8 mouse cellular contexts compared by ENCODE assay signal in the genomic region with DNA sequence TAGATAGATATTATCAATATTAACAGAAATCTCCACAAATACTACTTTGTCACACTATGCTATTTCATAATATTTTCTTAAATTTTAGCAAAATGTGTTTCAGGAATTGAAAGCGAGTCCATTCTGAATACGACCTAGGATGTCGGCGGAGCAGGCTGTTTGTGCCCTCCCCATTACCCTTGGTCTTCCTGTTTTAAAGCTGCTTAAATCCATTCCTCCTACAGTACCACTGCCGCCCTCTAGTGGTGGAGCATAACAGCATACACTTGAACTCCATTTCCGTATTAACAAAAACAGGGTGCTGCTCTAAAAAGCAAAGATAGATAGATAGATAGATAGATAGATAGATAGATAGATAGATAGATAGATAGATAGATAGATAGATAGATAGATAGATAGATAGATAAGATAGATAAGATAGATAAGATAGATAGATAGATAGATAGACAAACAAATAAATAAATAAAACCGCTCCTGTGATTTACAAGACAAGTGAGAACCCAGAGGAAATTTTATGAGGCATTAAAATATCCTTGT. TPM values are rescaled to one million over a fixed set of nuclear protein-coding genes. Genes with fewer than 3 reads are reported as not detected.
A peak's percentile ranks its signal among the peaks of the same experiment; 100 is the strongest.
DNase-seq lines count a peak whose midpoint lies in the region; ATAC-seq and TF ChIP-seq lines count a peak whose summit lies in the region.

No protein-coding gene starts in this region.

- ATAC-seq in liver, embryonic 14.5 days (ENCODE audit: insufficient read depth), result no peak

- no peak overlapping the region for H3K9ac ChIP-seq in liver, embryonic 14.5 days (replicated peaks)

- H3K36me3 ChIP-seq in liver, embryonic 14.5 days (replicated peaks; ENCODE audit: control insufficient read depth, insufficient read depth, low read depth), result no peaks in the 10 kb centered on the region

- TF ChIP-seq CTCF in liver, embryonic 14.5 days (IDR thresholded peaks at IDR 0.05; ENCODE audit: low read depth), result peak; percentile 86

- WGBS in liver, embryonic 14.5 days (ENCODE audit: insufficient replicate concordance), result 15% methylated on average over 7 of the region's 7 CpGs

- no peak for TF ChIP-seq EP300 in liver, embryonic 14.5 days (IDR thresholded peaks at IDR 0.05; ENCODE audit: low read depth)

- no peaks in the 10 kb centered on the region for H3K27me3 ChIP-seq in liver, embryonic 14.5 days (ENCODE audit: control insufficient read depth, insufficient read depth, low read length)

- no peak overlapping the region for H3K4me3 ChIP-seq in liver, embryonic 14.5 days (ENCODE audit: insufficient read depth in 1 of 2, low read depth in 2 of 2, low read length in 2 of 2)

- H3K4me2 ChIP-seq in liver, embryonic 14.5 days (ENCODE audit: low read depth), result 0 out of 2 replicates have a peak overlapping the region, but pooled peaks have one; percentile 1

- peaks cover 0 to 3% of the 10 kb centered on the region in 2 experiments; a peak in 2 of 4 replicates for H3K4me1 ChIP-seq in liver, embryonic 14.5 days (replicated peaks; ENCODE audit: control insufficient read depth in 2 of 2, insufficient read depth in 2 of 2, low read length in 1 of 2)

- no peaks in the 10 kb centered on the region for H3K9me3 ChIP-seq in liver, embryonic 14.5 days (ENCODE audit: control insufficient read depth, low read length)

- DNase-seq in 416B (ENCODE audit: low read depth), result peak; percentile 97
- DNase-seq in NIH3T3 (ENCODE audit: low read depth), result peak; percentile 90
- DNase-seq in cerebellum, postnatal 10 days, result peak; percentile 91 to 93
- DNase-seq in gastrocnemius, adult 18-20 months (ENCODE audit: low spot score), result peak; percentile 78
- DNase-seq in kidney, postnatal 10 days, result peak; percentile 86
- DNase-seq in liver, embryonic 14.5 days (ENCODE audit: low read depth in 3 of 3, low spot score in 3 of 3), result peak; percentile 64 to 73 (median 66)
- DNase-seq in retina, adult 2 months (ENCODE audit: low read depth, low spot score), result peak; percentile 67
- peak; percentile 87 for DNase-seq in thymus, postnatal 14 days

- H3K27ac ChIP-seq in liver, embryonic 14.5 days, result no peak overlapping the region

RNA-seq across cellular contexts. Expression of a gene that starts 17.2 kb away (rescaled TPM):
- total RNA-seq in gastrocnemius, adult 18-20 months (2021), result 1 to 10 TPM; 1.9 to 2.1 TPM
- polyA plus RNA-seq in liver, embryonic 14.5 days (2012; rRNA removed), result 0.38 and 0.59 TPM in 2 replicates
- 0.19 and 0.37 TPM in 2 replicates for polyA plus RNA-seq in liver, embryonic 14.5 days (2014; fragmentation: Nextera tagmentation; extraction: Ambion mirVana)

RNA-seq across cellular contexts. Expression of a gene that starts 26.5 kb away (rescaled TPM):
- total RNA-seq in gastrocnemius, adult 18-20 months (2021), result 1 to 10 TPM; 1.1 to 2.9 TPM
- polyA plus RNA-seq in liver, embryonic 14.5 days (2012; rRNA removed), result 5.4 and 8.6 TPM in 2 replicates
- polyA plus RNA-seq in liver, embryonic 14.5 days (2014; fragmentation: Nextera tagmentation; extraction: Ambion mirVana), result 15.2 and 15.9 TPM in 2 replicates
